Mouse (Mus musculus): ENCODE measurements at regions not wholly inside any gene's neighbourhood (a gene's known extent, or its start where the extent isn't known, plus 50 kb on each side); places are given as distances from the start of the nearest gene placed in this dataset.

DNA sequence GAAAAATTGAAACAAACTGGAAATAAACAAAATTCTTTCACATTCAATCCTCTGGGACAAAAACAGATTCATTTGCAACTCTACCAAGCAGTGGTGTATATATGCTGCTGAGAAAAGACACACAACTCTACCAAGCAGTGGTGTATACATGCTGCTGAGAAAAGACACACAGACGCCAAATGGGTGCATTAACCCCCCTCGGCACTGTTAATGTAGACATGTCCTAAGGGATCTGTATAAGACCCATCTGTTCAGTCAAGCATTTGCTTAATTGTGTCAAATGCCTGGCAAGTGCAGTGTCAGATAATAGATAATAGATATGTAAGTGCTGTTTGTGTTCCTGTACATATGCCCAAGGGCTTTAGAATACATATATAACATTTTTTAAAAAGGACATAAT lies 1035.2 kb upstream of the B3galt2 start:
- 90% methylated on average over 2 of the region's 2 CpGs for WGBS
- H3K27me3 ChIP-seq (ENCODE audit: low read depth, poor library complexity, severe bottlenecking) = no peaks in the 10 kb centered on the region
- no peaks in the 10 kb centered on the region for H3K36me3 ChIP-seq
- no peaks in the 10 kb centered on the region for H3K9me3 ChIP-seq (replicated peaks)
- no peaks in the 10 kb centered on the region for H3K4me1 ChIP-seq
- DNase-seq (ENCODE audit: low spot score) = no peak
- H3K4me3 ChIP-seq = no peak overlapping the region
- no peak overlapping the region for H3K27ac ChIP-seq

DNA sequence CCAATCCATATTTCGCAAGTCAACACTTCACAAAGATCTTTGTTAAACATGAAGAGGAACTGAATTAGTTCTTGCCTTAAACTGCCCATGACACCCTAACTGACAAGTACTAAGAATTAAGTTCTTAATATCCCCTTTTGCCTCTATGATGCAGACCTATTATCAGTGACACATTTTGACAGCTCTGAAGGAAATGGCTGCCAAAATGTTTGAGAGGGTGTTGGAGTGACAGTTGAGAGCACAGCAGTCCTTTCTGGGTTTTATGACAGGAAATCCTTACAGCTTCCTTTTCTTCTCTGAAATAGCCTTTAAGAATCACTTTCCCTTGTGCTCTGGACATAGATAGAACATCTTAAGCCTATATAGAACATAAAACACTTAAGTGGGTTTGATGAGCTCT lies 1034.4 kb upstream of the B3galt2 start:
- WGBS = 90% methylated on average over 1 of the region's 1 CpGs
- Histone ChIP-seq H3K4me3 (no peak overlapping the region), H3K27ac (no peak overlapping the region), H3K4me1 (no peaks in the 10 kb centered on the region), H3K27me3 (ENCODE audit: low read depth, poor library complexity, severe bottlenecking) (no peaks in the 10 kb centered on the region), H3K9me3 (replicated peaks) (no peaks in the 10 kb centered on the region), H3K36me3 (no peaks in the 10 kb centered on the region)
- no peak for DNase-seq (ENCODE audit: low spot score)

DNA sequence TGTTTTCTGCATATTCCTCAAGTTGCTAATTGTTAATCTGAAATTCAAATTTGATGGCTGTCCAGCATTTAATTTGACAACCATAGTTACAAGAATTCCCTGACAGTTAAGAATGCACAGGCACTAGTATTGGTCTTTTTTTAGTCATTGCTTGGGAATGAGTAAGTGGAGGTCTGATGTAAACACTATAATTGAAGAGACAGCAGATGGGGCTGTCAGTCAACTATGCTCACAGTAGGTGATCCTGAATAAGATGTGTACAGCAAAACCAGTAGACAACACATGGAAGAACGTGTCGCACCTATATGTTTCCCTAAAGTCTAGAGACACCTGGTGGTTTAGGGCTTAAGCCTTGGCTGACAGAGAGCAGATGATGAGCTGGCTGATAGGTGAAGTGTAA lies 1019.0 kb upstream of the B3galt2 start:
- DNase-seq (ENCODE audit: low spot score) = no peak
- Histone ChIP-seq H3K9me3 (replicated peaks) (no peaks in the 10 kb centered on the region), H3K27ac (no peak overlapping the region), H3K4me1 (no peaks in the 10 kb centered on the region), H3K4me3 (no peak overlapping the region), H3K36me3 (no peaks in the 10 kb centered on the region), H3K27me3 (ENCODE audit: low read depth, poor library complexity, severe bottlenecking) (no peaks in the 10 kb centered on the region)
- 85% methylated on average over 2 of the region's 2 CpGs for whole genome bisulfite sequencing

DNA sequence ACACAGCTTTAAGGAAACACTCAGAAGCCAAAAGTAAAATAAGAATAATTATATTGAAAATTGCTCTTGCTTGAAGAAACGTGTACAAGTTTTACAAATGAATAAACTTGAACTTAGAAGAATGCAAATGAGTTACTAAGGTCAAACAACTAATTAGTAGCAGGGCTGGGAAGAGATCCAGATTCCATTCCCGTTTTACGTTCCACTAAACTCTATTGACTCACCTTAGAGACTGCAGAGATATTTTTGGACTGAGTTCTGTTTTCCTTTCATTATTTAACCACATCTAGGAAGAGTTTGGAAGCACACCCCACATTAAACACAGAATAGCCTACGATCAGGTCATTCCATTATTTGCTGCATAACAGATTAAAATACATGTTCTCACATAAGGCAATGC lies 1016.2 kb upstream of the B3galt2 start:
- no peaks in the 10 kb centered on the region for H3K9me3 ChIP-seq (replicated peaks)
- no peak overlapping the region for H3K27ac ChIP-seq
- WGBS = 79% methylated on average over 4 of the region's 4 CpGs
- DNase-seq (ENCODE audit: low spot score) = no peak
- no peaks in the 10 kb centered on the region for H3K27me3 ChIP-seq (ENCODE audit: low read depth, poor library complexity, severe bottlenecking)
- no peaks in the 10 kb centered on the region for H3K36me3 ChIP-seq
- H3K4me3 ChIP-seq = no peak overlapping the region
- H3K4me1 ChIP-seq = no peaks in the 10 kb centered on the region

DNA sequence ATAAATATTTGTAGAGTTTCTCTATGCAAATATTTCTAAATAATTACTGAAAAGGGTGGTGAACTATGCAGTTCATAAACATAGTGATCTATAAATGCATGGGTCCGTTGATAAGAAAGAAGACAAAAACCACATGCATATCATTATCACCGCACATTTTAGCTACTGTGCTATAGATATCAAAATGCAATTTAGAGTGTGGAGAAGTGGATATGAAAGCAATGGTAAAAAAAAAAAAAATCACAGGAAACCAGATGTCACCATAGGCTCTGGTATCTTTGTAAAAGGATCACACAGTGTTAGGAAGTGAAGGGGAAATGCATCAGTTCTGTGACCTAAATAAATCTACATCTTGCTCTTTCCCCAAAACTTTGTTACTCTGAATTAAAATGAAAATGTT lies 985.2 kb upstream of the B3galt2 start:
- no peak overlapping the region for H3K27ac ChIP-seq
- 93% methylated on average over 2 of the region's 2 CpGs for WGBS
- no peak for DNase-seq (ENCODE audit: low spot score)

DNA sequence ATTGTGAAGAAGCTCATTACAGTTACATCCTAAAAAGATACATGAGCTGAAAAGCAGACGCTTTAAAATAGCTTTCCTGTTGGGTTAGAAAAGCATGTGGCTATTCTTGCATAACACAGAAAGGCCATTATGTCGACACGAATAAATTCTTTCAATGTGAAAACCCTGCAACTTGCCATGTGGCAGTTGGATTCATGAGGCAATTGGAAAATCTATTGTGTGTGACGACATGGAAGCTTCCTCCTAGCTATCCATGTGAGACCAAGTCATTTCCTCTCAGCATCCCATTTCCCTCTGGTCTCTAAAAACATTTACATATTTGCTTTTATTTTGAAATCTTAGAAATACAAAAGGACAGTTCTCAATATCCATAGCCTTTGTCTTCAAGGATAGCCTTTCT lies 975.2 kb upstream of the B3galt2 start:
- H3K27me3 ChIP-seq (ENCODE audit: low read depth, poor library complexity, severe bottlenecking) = no peaks in the 10 kb centered on the region
- H3K27ac ChIP-seq = no peak overlapping the region
- WGBS = 89% methylated on average over 4 of the region's 4 CpGs

More for the DNA sequence above, 985.2 kb upstream of the B3galt2 start:
- Histone ChIP-seq H3K4me1 (no peaks in the 10 kb centered on the region), H3K9me3 (replicated peaks) (no peaks in the 10 kb centered on the region), H3K4me3 (no peak overlapping the region), H3K36me3 (no peaks in the 10 kb centered on the region), H3K27me3 (ENCODE audit: low read depth, poor library complexity, severe bottlenecking) (no peaks in the 10 kb centered on the region)

DNA sequence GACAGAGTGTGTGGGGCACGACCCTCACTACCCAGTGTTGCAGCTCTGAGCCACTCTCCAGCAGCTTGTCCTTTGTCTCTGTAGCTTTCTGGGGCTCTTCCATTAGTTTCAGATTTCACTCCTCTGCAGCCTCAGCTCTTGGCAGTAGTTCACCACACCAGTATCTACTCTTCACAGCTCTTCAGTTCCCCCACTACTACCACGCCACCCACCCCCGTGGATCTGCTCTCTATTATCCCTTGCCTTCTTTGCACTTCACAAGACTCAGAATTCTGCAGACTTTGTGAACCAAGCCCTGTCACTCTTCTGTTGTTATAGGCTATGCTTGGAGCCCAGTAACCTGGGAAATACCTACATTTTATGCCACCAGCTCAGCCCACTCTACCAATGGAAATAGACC lies 960.5 kb upstream of the B3galt2 start:
- Histone ChIP-seq H3K27me3 (ENCODE audit: low read depth, poor library complexity, severe bottlenecking) (no peaks in the 10 kb centered on the region), H3K4me1 (no peaks in the 10 kb centered on the region), H3K9me3 (replicated peaks) (no peaks in the 10 kb centered on the region), H3K4me3 (no peak overlapping the region), H3K36me3 (no peaks in the 10 kb centered on the region), H3K27ac (no peak overlapping the region)
- DNase-seq (ENCODE audit: low spot score) = no peak
- WGBS = 79% methylated on average over 3 of the region's 3 CpGs

More for the DNA sequence above, 975.2 kb upstream of the B3galt2 start:
- no peaks in the 10 kb centered on the region for H3K36me3 ChIP-seq
- DNase-seq (ENCODE audit: low spot score) = no peak
- H3K9me3 ChIP-seq (replicated peaks) = no peaks in the 10 kb centered on the region
- no peaks in the 10 kb centered on the region for H3K4me1 ChIP-seq
- H3K4me3 ChIP-seq = no peak overlapping the region

DNA sequence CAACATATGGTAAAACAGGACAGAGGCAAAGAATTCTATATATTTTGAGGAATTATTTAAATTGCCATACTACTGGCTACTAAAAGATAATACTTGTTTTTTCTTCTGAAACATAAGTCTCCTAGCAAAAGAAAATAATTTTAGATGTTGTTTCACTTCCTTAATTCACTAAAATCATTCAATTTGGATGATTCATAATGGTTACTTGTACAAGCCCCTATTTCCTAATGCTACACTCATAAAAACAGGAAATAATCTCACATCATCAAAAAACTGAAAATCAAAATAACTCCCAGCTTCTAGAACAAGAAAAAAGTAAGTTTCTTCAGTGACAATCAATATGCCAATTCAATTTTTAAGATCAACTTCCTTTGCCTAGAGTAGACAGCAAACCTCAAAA lies 951.6 kb upstream of the B3galt2 start:
- DNase-seq (ENCODE audit: low spot score) = no peak
- no peak overlapping the region for H3K27ac ChIP-seq

DNA sequence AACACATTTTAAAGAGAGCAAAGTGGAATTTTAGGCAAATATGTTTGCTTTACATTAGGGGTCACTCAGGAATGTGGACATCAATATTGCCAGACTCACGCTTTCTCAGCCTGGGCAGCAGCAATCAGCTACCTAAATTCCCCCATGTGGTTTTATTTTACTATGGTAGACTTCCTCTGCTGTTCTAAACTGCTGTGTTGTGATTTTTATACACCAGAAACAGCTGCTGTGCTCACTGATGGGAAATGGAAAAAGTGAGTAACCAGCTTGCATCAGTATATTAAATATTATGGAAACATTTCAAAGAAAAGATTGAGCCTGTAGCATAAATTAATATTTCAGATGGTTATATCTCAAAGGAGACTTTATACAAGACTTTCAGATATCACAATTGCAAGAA lies 945.3 kb upstream of the B3galt2 start:
- Histone ChIP-seq H3K27ac (no peak overlapping the region), H3K4me3 (no peak overlapping the region), H3K4me1 (no peaks in the 10 kb centered on the region), H3K36me3 (no peaks in the 10 kb centered on the region), H3K9me3 (replicated peaks) (no peaks in the 10 kb centered on the region), H3K27me3 (ENCODE audit: low read depth, poor library complexity, severe bottlenecking) (no peaks in the 10 kb centered on the region)
- 54% methylated on average over 1 of the region's 1 CpGs for WGBS
- DNase-seq (ENCODE audit: low spot score) = no peak

More for the DNA sequence above, 951.6 kb upstream of the B3galt2 start:
- Histone ChIP-seq H3K4me1 (no peaks in the 10 kb centered on the region), H3K9me3 (replicated peaks) (no peaks in the 10 kb centered on the region), H3K27me3 (ENCODE audit: low read depth, poor library complexity, severe bottlenecking) (no peaks in the 10 kb centered on the region), H3K36me3 (no peaks in the 10 kb centered on the region), H3K4me3 (no peak overlapping the region)

DNA sequence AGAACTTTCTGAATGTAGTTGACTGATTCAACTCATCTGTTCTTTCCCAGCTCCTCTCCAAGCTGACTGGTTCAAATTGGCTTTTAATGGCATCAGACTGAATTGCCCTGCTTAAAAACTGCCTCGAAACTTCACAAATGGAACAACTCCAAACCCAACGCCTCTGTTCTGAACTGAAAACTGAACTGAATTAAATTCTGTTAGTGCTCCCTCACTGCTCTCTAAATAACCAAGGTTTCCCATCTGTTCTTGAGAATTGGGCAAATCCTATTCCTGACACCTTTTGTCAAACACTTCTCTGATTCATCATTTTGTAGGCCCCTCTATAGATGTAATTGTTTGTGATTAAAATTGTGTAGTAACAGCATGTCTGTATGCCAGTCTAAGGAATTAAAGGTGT lies 932.2 kb upstream of the B3galt2 start:
- no peaks in the 10 kb centered on the region for H3K4me1 ChIP-seq
- H3K27me3 ChIP-seq (ENCODE audit: low read depth, poor library complexity, severe bottlenecking) = no peaks in the 10 kb centered on the region
- H3K9me3 ChIP-seq (replicated peaks) = no peaks in the 10 kb centered on the region
- no peak overlapping the region for H3K27ac ChIP-seq
- 85% methylated on average over 2 of the region's 2 CpGs for WGBS
- H3K36me3 ChIP-seq = no peaks in the 10 kb centered on the region
- DNase-seq (ENCODE audit: low spot score) = no peak
- H3K4me3 ChIP-seq = no peak overlapping the region

DNA sequence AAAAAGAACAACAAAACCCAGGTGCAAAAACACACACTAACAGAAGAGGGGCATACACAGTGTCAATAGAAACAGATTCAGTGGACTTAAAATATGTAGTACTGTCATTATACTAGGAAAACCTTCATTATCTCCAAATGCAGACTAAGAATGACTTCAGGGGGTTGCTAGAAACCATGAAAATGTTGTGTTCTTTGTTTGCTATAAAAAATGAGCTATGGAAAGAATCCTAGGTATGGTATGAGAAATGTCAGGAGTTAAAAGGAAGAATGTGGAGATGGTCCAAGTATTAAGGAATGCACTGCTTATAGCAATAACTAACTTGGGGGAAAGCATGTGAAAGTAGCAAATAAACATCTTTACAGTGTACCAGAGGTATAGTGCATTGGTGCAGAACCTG lies 910.2 kb upstream of the B3galt2 start:
- Histone ChIP-seq H3K9me3 (replicated peaks) (no peaks in the 10 kb centered on the region), H3K27me3 (ENCODE audit: low read depth, poor library complexity, severe bottlenecking) (no peaks in the 10 kb centered on the region), H3K36me3 (no peaks in the 10 kb centered on the region), H3K4me3 (no peak overlapping the region), H3K27ac (no peak overlapping the region), H3K4me1 (no peaks in the 10 kb centered on the region)
- no peak for DNase-seq (ENCODE audit: low spot score)

DNA sequence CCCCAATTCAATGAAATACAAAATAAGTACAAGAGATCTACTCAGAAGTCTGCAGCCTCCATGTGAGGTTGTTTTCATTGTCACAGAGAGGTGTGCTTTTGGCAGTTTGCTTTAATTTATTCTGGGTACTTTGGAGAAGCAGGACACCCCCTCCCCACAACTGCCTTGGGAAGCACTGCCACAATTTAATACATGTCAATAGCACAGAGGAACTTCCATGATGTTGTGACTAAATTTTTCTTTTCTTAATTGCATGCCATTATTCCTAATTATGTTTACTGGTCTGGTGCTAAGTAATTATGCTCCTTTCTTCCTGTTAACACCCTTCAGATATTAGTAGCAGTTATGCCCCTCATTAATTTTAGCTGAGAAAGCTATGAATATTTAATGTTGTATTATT lies 906.4 kb upstream of the B3galt2 start:
- no peaks in the 10 kb centered on the region for H3K9me3 ChIP-seq (replicated peaks)
- no peak overlapping the region for H3K27ac ChIP-seq
- H3K27me3 ChIP-seq (ENCODE audit: low read depth, poor library complexity, severe bottlenecking) = no peaks in the 10 kb centered on the region
- DNase-seq (ENCODE audit: low spot score) = no peak
- no peaks in the 10 kb centered on the region for H3K36me3 ChIP-seq
- H3K4me1 ChIP-seq = no peaks in the 10 kb centered on the region
- H3K4me3 ChIP-seq = no peak overlapping the region

DNA sequence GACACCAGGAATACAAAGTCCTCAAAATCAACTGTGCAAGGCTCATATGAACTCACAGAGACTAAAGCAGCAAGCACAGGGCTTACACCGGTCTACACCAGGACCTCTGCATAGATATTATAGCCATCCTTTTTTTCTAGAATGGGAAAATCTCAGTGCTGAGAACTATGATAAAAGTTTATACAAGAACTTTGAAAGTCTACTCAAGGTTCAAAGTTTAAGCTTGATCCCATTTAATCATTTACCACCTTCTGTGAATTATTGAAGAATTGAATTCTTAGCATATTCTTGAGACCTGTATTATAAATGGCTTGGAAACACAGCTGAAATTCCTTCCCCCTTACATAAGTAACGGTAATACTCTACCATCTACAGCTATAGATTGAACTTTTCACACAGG lies 902.1 kb upstream of the B3galt2 start:
- whole genome bisulfite sequencing = 96% methylated on average over 2 of the region's 2 CpGs
- Histone ChIP-seq H3K27me3 (ENCODE audit: low read depth, poor library complexity, severe bottlenecking) (no peaks in the 10 kb centered on the region), H3K4me3 (no peak overlapping the region), H3K27ac (no peak overlapping the region), H3K9me3 (replicated peaks) (no peaks in the 10 kb centered on the region), H3K4me1 (no peaks in the 10 kb centered on the region), H3K36me3 (no peaks in the 10 kb centered on the region)
- DNase-seq (ENCODE audit: low spot score) = no peak

DNA sequence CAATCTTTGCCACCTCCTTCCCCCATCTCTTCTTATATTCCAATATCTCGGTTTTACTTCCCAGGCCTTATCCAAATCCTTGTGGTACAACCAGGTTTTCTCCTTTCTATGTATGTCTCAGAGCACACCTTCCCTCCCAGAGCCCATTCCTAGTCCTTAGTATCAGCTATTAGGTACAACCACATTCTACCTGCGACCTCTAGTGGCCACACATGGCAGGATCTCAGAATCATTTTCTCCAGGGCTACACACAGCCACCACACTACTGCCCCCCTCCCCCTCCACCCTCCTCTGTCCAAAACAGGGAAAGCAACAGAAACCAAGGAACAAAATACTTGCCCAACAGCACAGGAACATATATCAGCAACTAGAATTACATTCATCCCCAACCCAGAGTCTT lies 898.2 kb upstream of the B3galt2 start:
- Histone ChIP-seq H3K4me1 (no peaks in the 10 kb centered on the region), H3K9me3 (replicated peaks) (no peaks in the 10 kb centered on the region), H3K36me3 (no peaks in the 10 kb centered on the region), H3K27me3 (ENCODE audit: low read depth, poor library complexity, severe bottlenecking) (no peaks in the 10 kb centered on the region), H3K4me3 (no peak overlapping the region), H3K27ac (no peak overlapping the region)
- 16% methylated on average over 2 of the region's 2 CpGs for WGBS
- DNase-seq (ENCODE audit: low spot score) = peak; percentile 67
